Mouse (Mus musculus) intestine, postnatal 0 days (tissue): ENCODE data around the gene Pid1. TPM values are rescaled to one million over a fixed set of nuclear protein-coding genes. Genes with fewer than 3 reads are reported as not detected.
"Not testable (repeated sequence)": the region's sequence is repeated elsewhere in the genome, so short reads cannot be mapped to it uniquely, and the experiment has no call there.

Experiments used
- ATAC-seq: fragments of 200-750 bp; cut with Nextera tagmentation; 2 replicates; pipeline ENCODE4 v1.8.0; 2017; ENCODE audit warnings: mild to moderate bottlenecking, moderate TSS enrichment, moderate library complexity
- H3K27ac ChIP-seq: fragments of 300-500 bp; sonication (generic); 2 replicates; pipeline ENCODE4 v1.5.1; 2014; ENCODE audit warnings: mild to moderate bottlenecking, low read depth, low read length, moderate library complexity
- H3K27me3 ChIP-seq: fragments of 300-500 bp; sonication (generic); replicated peaks from 2 replicates; pipeline ENCODE4 v1.6.1; 2014; ENCODE audit warnings: low read length, mixed read lengths; ENCODE audit not compliant: control insufficient read depth, insufficient read depth
- H3K36me3 ChIP-seq: fragments of 300-500 bp; sonication (generic); 2 replicates; pipeline ENCODE4 v1.6.1; 2014; ENCODE audit warnings: mild to moderate bottlenecking, moderate library complexity; ENCODE audit not compliant: control insufficient read depth, insufficient read depth
- H3K4me1 ChIP-seq: fragments of 300-500 bp; sonication (generic); replicated peaks from 2 replicates; pipeline ENCODE4 v1.6.1; 2014; ENCODE audit warnings: antibody characterized with exemption, low read length, mixed read lengths; ENCODE audit not compliant: control insufficient read depth, insufficient read depth
- H3K4me2 ChIP-seq: fragments of 300-500 bp; sonication (generic); replicated peaks from 2 replicates; pipeline ENCODE4 v1.6.1; 2014; ENCODE audit warnings: low read depth, mild to moderate bottlenecking, moderate library complexity
- H3K4me3 ChIP-seq: fragments of 300-500 bp; sonication (generic); 2 replicates; pipeline ENCODE4 v1.5.1; 2014; ENCODE audit warnings: low read depth, low read length
- H3K9ac ChIP-seq: fragments of 300-500 bp; sonication (generic); 2 replicates; pipeline ENCODE4 v1.6.1; 2014; ENCODE audit warnings: mild to moderate bottlenecking, low read depth, low read length
- H3K9me3 ChIP-seq: fragments of 300-500 bp; sonication (generic); 2 replicates; pipeline ENCODE4 v1.6.1; 2016; ENCODE audit warnings: mixed run types; ENCODE audit not compliant: control insufficient read depth
- CTCF ChIP-seq: sonication (generic); IDR thresholded peaks from 2 replicates; pipeline ENCODE4 v1.5.1; 2016; ENCODE audit warnings: low read depth, mild to moderate bottlenecking, control low read depth, antibody characterized with exemption, moderate library complexity
- WGBS: fragments of 180-500 bp; shearing (Covaris S2); extraction: QIAGEN DNeasy Blood & Tissue Kit; methylation state at CpG from one replicate; pipeline ENCODE4 v1.1.7; 2014; 5-methylcytosine and 5-hydroxymethylcytosine counted together
- polyA plus RNA-seq: library from polyadenylated mRNA; unstranded; fragments of >200 nt; fragmentation: Nextera tagmentation; extraction: Ambion mirVana; gene quantifications from 2 replicates; pipeline ENCODE4 v1.2.1, GENCODE M21; 2015

Pid1 gene
- polyA plus RNA-seq, 1 experiment from 2014 or later = 35.1 TPM

GRCm38 (mm10) chr1:84347796-84348476 is 16.0 kb downstream of the Pid1 start:
- peak; percentile 93 for ATAC-seq

GRCm38 (mm10) chr1:84332797-84333196 is 31.2 kb downstream of the Pid1 start:
- WGBS = 79% methylated on average over 3 of the region's 3 CpGs
- not testable (repeated sequence) for H3K36me3 ChIP-seq, H3K27me3 ChIP-seq, H3K4me3 ChIP-seq, ATAC-seq, H3K9ac ChIP-seq, H3K9me3 ChIP-seq, H3K27ac ChIP-seq, H3K4me2 ChIP-seq, H3K4me1 ChIP-seq

More at GRCm38 (mm10) chr1:84347796-84348476, 16.0 kb downstream of the Pid1 start:
- no peak overlapping the region for H3K4me3 ChIP-seq
- no peaks in the 10 kb centered on the region for H3K36me3 ChIP-seq
- no peak overlapping the region for H3K9ac ChIP-seq
- TF ChIP-seq CTCF = no peak
- no peaks in the 10 kb centered on the region for H3K27me3 ChIP-seq
- 32% methylated on average over 3 of the region's 3 CpGs for WGBS
- H3K9me3 ChIP-seq = no peaks in the 10 kb centered on the region
- H3K4me1 ChIP-seq = 0 out of 2 replicates have a peak, but pooled peaks cover 3% of the 10 kb centered on the region
- H3K27ac ChIP-seq = no peak overlapping the region
- H3K4me2 ChIP-seq = peak overlapping the region; percentile 24; the same call in 1 of the 2 replicates

GRCm38 (mm10) chr1:84331861-84332260 is 32.1 kb downstream of the Pid1 start:
- H3K36me3 ChIP-seq, H3K4me2 ChIP-seq, ATAC-seq, H3K4me1 ChIP-seq, H3K27me3 ChIP-seq, H3K9me3 ChIP-seq, H3K27ac ChIP-seq, H3K9ac ChIP-seq, H3K4me3 ChIP-seq: not testable (repeated sequence)
- WGBS = 87% methylated on average over 11 of the region's 12 CpGs

GRCm38 (mm10) chr1:84325309-84325708 is 38.7 kb downstream of the Pid1 start:
- Histone ChIP-seq H3K4me1 (no peaks in the 10 kb centered on the region), H3K27me3 (no peaks in the 10 kb centered on the region), H3K4me2 (no peak overlapping the region), H3K4me3 (no peak overlapping the region), H3K36me3 (no peaks in the 10 kb centered on the region), H3K27ac (no peak overlapping the region), H3K9me3 (no peaks in the 10 kb centered on the region), H3K9ac (no peak overlapping the region)
- ATAC-seq = no peak
- WGBS = 54% methylated on average over 3 of the region's 3 CpGs
- TF ChIP-seq CTCF = no peak

- Histone ChIP-seq H3K9me3 (no peaks in the 10 kb centered on the region), H3K4me3 (no peak overlapping the region), H3K4me1 (no peaks in the 10 kb centered on the region), H3K9ac (no peak overlapping the region), H3K27ac (no peak overlapping the region), H3K27me3 (no peaks in the 10 kb centered on the region), H3K4me2 (no peak overlapping the region), H3K36me3 (no peaks in the 10 kb centered on the region)
- no peak for TF ChIP-seq CTCF
- WGBS = 70% methylated on average over 4 of the region's 4 CpGs
- ATAC-seq = no peak
Measured at GRCm38 (mm10) chr1:84321327-84321726, 42.7 kb downstream of the Pid1 start.

- Histone ChIP-seq H3K9ac (no peak overlapping the region), H3K27me3 (no peaks in the 10 kb centered on the region), H3K27ac (no peak overlapping the region), H3K4me2 (no peak overlapping the region), H3K4me1 (no peaks in the 10 kb centered on the region), H3K9me3 (no peaks in the 10 kb centered on the region), H3K36me3 (no peaks in the 10 kb centered on the region), H3K4me3 (no peak overlapping the region)
- 73% methylated on average over 1 of the region's 1 CpGs for WGBS
- ATAC-seq = no peak
- no peak for TF ChIP-seq CTCF
Measured at GRCm38 (mm10) chr1:84318569-84318968, 45.4 kb downstream of the Pid1 start.

GRCm38 (mm10) chr1:84317827-84318226 is 46.2 kb downstream of the Pid1 start:
- no peaks in the 10 kb centered on the region for H3K27me3 ChIP-seq
- H3K27ac ChIP-seq = no peak overlapping the region
- H3K4me1 ChIP-seq = no peaks in the 10 kb centered on the region
- ATAC-seq = no peak
- H3K4me2 ChIP-seq = no peak overlapping the region
- 95% methylated on average over 1 of the region's 1 CpGs for WGBS
- H3K36me3 ChIP-seq = no peaks in the 10 kb centered on the region
- no peak overlapping the region for H3K4me3 ChIP-seq
- no peaks in the 10 kb centered on the region for H3K9me3 ChIP-seq
- H3K9ac ChIP-seq = no peak overlapping the region
- no peak for TF ChIP-seq CTCF
